Mouse (Mus musculus) liver, adult 2 months (tissue): ENCODE results near the gene Kat8.

Experiments used
- CTCF ChIP-seq: fragments of 200-500 bp; IDR thresholded peaks from 2 replicates; pipeline ENCODE4 v1.5.1; 2011; ENCODE audit warnings: low read depth, low read length, control low read depth
- POLR2A ChIP-seq: fragments of 200-500 bp; IDR thresholded peaks from 2 replicates; pipeline ENCODE4 v1.6.1; 2011; ENCODE audit warnings: low read length, control low read depth; ENCODE audit not compliant: insufficient read depth; ENCODE audit errors: extremely low read depth

- no peak for TF ChIP-seq CTCF
- TF ChIP-seq POLR2A, result no peak
Observed at GRCm38 (mm10) chr7:127959364-127959763, 47.0 kb downstream of the Kat8 start.
